Mouse (Mus musculus): ENCODE data around the gene Ppfibp2.

DNA sequence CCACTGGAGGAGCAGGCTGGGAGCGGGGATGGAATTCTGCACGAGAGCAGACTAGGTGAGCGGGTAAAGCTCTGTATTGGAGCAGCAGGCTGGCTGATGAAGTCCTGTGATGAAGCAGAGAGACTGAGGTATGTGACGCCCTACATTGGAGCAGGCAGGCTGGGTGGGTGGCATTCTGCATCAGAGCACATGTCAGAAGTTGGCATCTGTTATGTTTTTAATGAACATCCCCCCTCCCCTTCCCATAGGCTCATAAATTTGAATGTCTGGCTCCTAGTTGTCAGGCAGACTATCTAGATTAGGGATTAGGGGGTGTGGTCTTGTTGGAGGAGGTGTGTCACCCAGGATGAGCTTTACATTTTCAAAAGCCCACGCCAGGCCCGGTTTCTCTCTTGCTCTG, 117.7 kb downstream of the Ppfibp2 start:
- no peak for TF ChIP-seq CTCF (IDR thresholded peaks at IDR 0.05; ENCODE audit: low read depth, low read length)
- TF ChIP-seq POLR2AphosphoS5 (IDR thresholded peaks at IDR 0.05; ENCODE audit: insufficient replicate concordance, low read depth, low read length): no peak
- TF ChIP-seq TAL1 (conservative IDR thresholded peaks at IDR 0.05; ENCODE audit: low read depth, low read length): no peak
- TF ChIP-seq GATA1 (IDR thresholded peaks at IDR 0.05; ENCODE audit: borderline replicate concordance, low read length): no peak
